Comparison of ENCODE assay signal across 8 mouse cellular contexts in genomic region chr10:128705317-128705693, GRCm38 (mm10). TPM values are rescaled to one million over a fixed set of nuclear protein-coding genes. Genes with fewer than 3 reads are reported as not detected.
DNase-seq lines count a peak whose midpoint lies in the region; ATAC-seq and TF ChIP-seq lines count a peak whose summit lies in the region.

No protein-coding gene starts in this region.

- peak overlapping the region; percentile 12 for H3K4me3 ChIP-seq in thymus, adult 2 months (ENCODE audit: control insufficient read depth, insufficient read depth, low read length)
- peak overlapping the region; percentile 80 for H3K4me3 ChIP-seq in hindbrain, embryonic 12.5 days
- H3K4me3 ChIP-seq in liver, postnatal 0 days (ENCODE audit: low read depth, low read length): peak overlapping the region; percentile 98
- peak overlapping the region; percentile 64 for H3K4me3 ChIP-seq in stomach, embryonic 14.5 days (ENCODE audit: low read depth, low read length)

- no peaks in the 10 kb centered on the region for H3K9me3 ChIP-seq in hindbrain, embryonic 12.5 days (replicated peaks)
- H3K9me3 ChIP-seq in liver, postnatal 0 days (ENCODE audit: low read length): no peaks in the 10 kb centered on the region
- H3K9me3 ChIP-seq in stomach, embryonic 14.5 days (ENCODE audit: control insufficient read depth, low read depth, low read length): no peaks in the 10 kb centered on the region

- peaks cover 8% of the 10 kb centered on the region for H3K4me1 ChIP-seq in thymus, adult 2 months (replicated peaks; ENCODE audit: control insufficient read depth, insufficient read depth, low read length)
- H3K4me1 ChIP-seq in hindbrain, embryonic 12.5 days: peaks cover 12% of the 10 kb centered on the region
- H3K4me1 ChIP-seq in liver, postnatal 0 days (ENCODE audit: insufficient read depth): peaks cover 21% of the 10 kb centered on the region
- peaks cover 12% of the 10 kb centered on the region; the same call in 1 of the 2 replicates for H3K4me1 ChIP-seq in stomach, embryonic 14.5 days (ENCODE audit: control insufficient read depth, insufficient read depth, low read length)

- peak overlapping the region; percentile 60 for H3K27ac ChIP-seq in thymus, adult 2 months (ENCODE audit: control insufficient read depth, insufficient read depth, low read length)
- H3K27ac ChIP-seq in hindbrain, embryonic 12.5 days: 0 out of 2 replicates have a peak overlapping the region, but pooled peaks have one; percentile 23
- H3K27ac ChIP-seq in liver, postnatal 0 days (ENCODE audit: low read depth): peak overlapping the region; percentile 76
- peak overlapping the region; percentile 34; the same call in 1 of the 2 replicates for H3K27ac ChIP-seq in stomach, embryonic 14.5 days (ENCODE audit: low read length)

- H3K36me3 ChIP-seq in thymus, adult 2 months (ENCODE audit: control insufficient read depth, insufficient read depth, low read length): peaks cover 20% of the 10 kb centered on the region
- peaks cover 10% of the 10 kb centered on the region for H3K36me3 ChIP-seq in hindbrain, embryonic 12.5 days
- H3K36me3 ChIP-seq in liver, postnatal 0 days (replicated peaks; ENCODE audit: insufficient read depth, low read length): peaks cover 28% of the 10 kb centered on the region
- H3K36me3 ChIP-seq in stomach, embryonic 14.5 days (ENCODE audit: control insufficient read depth, insufficient read depth, low read length): peaks cover 22% of the 10 kb centered on the region

- TF ChIP-seq CTCF in thymus, adult 2 months (IDR thresholded peaks at IDR 0.05; ENCODE audit: borderline replicate concordance, control insufficient read depth, extremely low read depth, insufficient read depth, low read length, poor library complexity): no peak
- no peak for TF ChIP-seq CTCF in liver, postnatal 0 days (IDR thresholded peaks at IDR 0.05; ENCODE audit: low read depth)

- no peak for TF ChIP-seq POLR2A in thymus, adult 2 months (IDR thresholded peaks at IDR 0.05; ENCODE audit: control insufficient read depth, extremely low read depth, insufficient read depth, low read length, poor library complexity)

- peak; percentile 30; the same call in 1 of the 2 replicates for ATAC-seq in hindbrain, embryonic 12.5 days (ENCODE audit: low FRiP score)
- peak; percentile 22 for ATAC-seq in liver, postnatal 0 days
- ATAC-seq in stomach, embryonic 14.5 days (ENCODE audit: insufficient number of reproducible peaks, insufficient read depth, low FRiP score, low read depth): no peak; the same call in 1 of the 2 replicates

- peak overlapping the region; percentile 39; the same call in 1 of the 2 replicates for H3K9ac ChIP-seq in hindbrain, embryonic 12.5 days
- H3K9ac ChIP-seq in liver, postnatal 0 days (replicated peaks): peak overlapping the region; percentile 68
- peak overlapping the region; percentile 7 for H3K9ac ChIP-seq in stomach, embryonic 14.5 days (replicated peaks; ENCODE audit: low read depth, low read length)

- WGBS in thymus, adult 2 months: 30% methylated on average over 11 of the region's 11 CpGs
- 12% methylated on average over 11 of the region's 11 CpGs for WGBS in hindbrain, embryonic 12.5 days
- WGBS in liver, postnatal 0 days (ENCODE audit: insufficient replicate concordance): 14% methylated on average over 11 of the region's 11 CpGs
- 8% methylated on average over 11 of the region's 11 CpGs for WGBS in stomach, embryonic 14.5 days

- peak; percentile 48 for DNase-seq in cerebellum, adult 9-10 months
- no peak for DNase-seq in cerebellum, adult 18-20 months
- peak; percentile 22 for DNase-seq in thymus, adult 2 months
- no peak for DNase-seq in thymus, adult 18-20 months
- no peak for DNase-seq in liver, postnatal 0 days
- DNase-seq in gastrocnemius, postnatal 4 days (ENCODE audit: low spot score in 2 of 2): no peak

- peak overlapping the region; percentile 74 for H3K4me2 ChIP-seq in hindbrain, embryonic 12.5 days (replicated peaks)
- peak overlapping the region; percentile 92 for H3K4me2 ChIP-seq in liver, postnatal 0 days (ENCODE audit: low read depth, low read length)
- peak overlapping the region; percentile 63 for H3K4me2 ChIP-seq in stomach, embryonic 14.5 days (replicated peaks; ENCODE audit: low read depth, low read length)

- no peak for TF ChIP-seq EP300 in liver, postnatal 0 days (IDR thresholded peaks at IDR 0.05; ENCODE audit: low read depth)

- no peaks in the 10 kb centered on the region for H3K27me3 ChIP-seq in thymus, adult 2 months (ENCODE audit: control insufficient read depth, insufficient read depth, low read length)
- H3K27me3 ChIP-seq in hindbrain, embryonic 12.5 days: 0 out of 2 replicates have a peak, but pooled peaks cover 2% of the 10 kb centered on the region
- H3K27me3 ChIP-seq in liver, postnatal 0 days (ENCODE audit: insufficient read depth, low read length): no peaks in the 10 kb centered on the region
- no peaks in the 10 kb centered on the region for H3K27me3 ChIP-seq in stomach, embryonic 14.5 days (ENCODE audit: control insufficient read depth, insufficient read depth, low read length)

RNA-seq across cellular contexts. Expression of gene Cdk2, which starts 0.5 kb away (rescaled TPM):
- 87.6 and 100 TPM in 2 replicates for polyA plus RNA-seq in thymus, adult 2 months (2012; rRNA removed)
- polyA plus RNA-seq in hindbrain, embryonic 12.5 days (2016; fragmentation: Nextera tagmentation; extraction: Ambion mirVana): 74.5 and 75.3 TPM in 2 replicates
- 29.8 and 34.7 TPM in 2 replicates for polyA plus RNA-seq in liver, postnatal 0 days (2015; fragmentation: Nextera tagmentation; extraction: Ambion mirVana)
- 90.3 and 92.1 TPM in 2 replicates for polyA plus RNA-seq in stomach, embryonic 14.5 days (2014; fragmentation: Nextera tagmentation; extraction: Ambion mirVana)
- total RNA-seq in gastrocnemius, postnatal 4 days (2021): 10 to 100 TPM; 38.7 to 42.8 TPM

RNA-seq across cellular contexts. Expression of gene Pmel, which starts 1.3 kb away (rescaled TPM):
- 1.0 TPM in 2 replicates for polyA plus RNA-seq in thymus, adult 2 months (2012; rRNA removed)
- 3.5 and 6.0 TPM in 2 replicates for polyA plus RNA-seq in hindbrain, embryonic 12.5 days (2016; fragmentation: Nextera tagmentation; extraction: Ambion mirVana)
- 0.46 and 0.69 TPM in 2 replicates for polyA plus RNA-seq in liver, postnatal 0 days (2015; fragmentation: Nextera tagmentation; extraction: Ambion mirVana)
- polyA plus RNA-seq in stomach, embryonic 14.5 days (2014; fragmentation: Nextera tagmentation; extraction: Ambion mirVana): 1.7 and 2.3 TPM in 2 replicates
- 1 to 10 TPM; 4.0 to 5.2 TPM for total RNA-seq in gastrocnemius, postnatal 4 days (2021)

RNA-seq across cellular contexts. Expression of gene Rab5b, which starts 9.2 kb away (rescaled TPM):
- polyA plus RNA-seq in thymus, adult 2 months (2012; rRNA removed): 73.8 and 86.1 TPM in 2 replicates
- polyA plus RNA-seq in hindbrain, embryonic 12.5 days (2016; fragmentation: Nextera tagmentation; extraction: Ambion mirVana): 96.2 and 103 TPM in 2 replicates
- 23.0 and 26.2 TPM in 2 replicates for polyA plus RNA-seq in liver, postnatal 0 days (2015; fragmentation: Nextera tagmentation; extraction: Ambion mirVana)
- 65.9 and 70.7 TPM in 2 replicates for polyA plus RNA-seq in stomach, embryonic 14.5 days (2014; fragmentation: Nextera tagmentation; extraction: Ambion mirVana)
- 10 to 100 TPM; 85.8 to 88.8 TPM for total RNA-seq in gastrocnemius, postnatal 4 days (2021)

RNA-seq across cellular contexts. Expression of gene Suox, which starts 31.4 kb away (rescaled TPM):
- polyA plus RNA-seq in thymus, adult 2 months (2012; rRNA removed): 19.1 and 21.3 TPM in 2 replicates
- 15.1 and 16.4 TPM in 2 replicates for polyA plus RNA-seq in hindbrain, embryonic 12.5 days (2016; fragmentation: Nextera tagmentation; extraction: Ambion mirVana)
- polyA plus RNA-seq in liver, postnatal 0 days (2015; fragmentation: Nextera tagmentation; extraction: Ambion mirVana): 27.7 and 27.9 TPM in 2 replicates
- 14.6 and 16.3 TPM in 2 replicates for polyA plus RNA-seq in stomach, embryonic 14.5 days (2014; fragmentation: Nextera tagmentation; extraction: Ambion mirVana)
- total RNA-seq in gastrocnemius, postnatal 4 days (2021): 10 to 100 TPM; 12.0 to 13.1 TPM

RNA-seq across cellular contexts. Expression of gene Dgka, which starts 39.4 kb away (rescaled TPM):
- polyA plus RNA-seq in thymus, adult 2 months (2012; rRNA removed): 326 and 374 TPM in 2 replicates
- polyA plus RNA-seq in hindbrain, embryonic 12.5 days (2016; fragmentation: Nextera tagmentation; extraction: Ambion mirVana): 6.9 and 7.3 TPM in 2 replicates
- 2.5 and 2.9 TPM in 2 replicates for polyA plus RNA-seq in liver, postnatal 0 days (2015; fragmentation: Nextera tagmentation; extraction: Ambion mirVana)
- 17.5 and 17.9 TPM in 2 replicates for polyA plus RNA-seq in stomach, embryonic 14.5 days (2014; fragmentation: Nextera tagmentation; extraction: Ambion mirVana)
- 1 to 10 TPM; 6.7 TPM for total RNA-seq in gastrocnemius, postnatal 4 days (2021)

Comparison
In these comparisons a context has a peak if more than half of its experiments do, and no peak if none do; other contexts are left out.
1. DNase-seq: peak in cerebellum, adult 9-10 months (single experiment) and thymus, adult 2 months (single experiment); none in cerebellum, adult 18-20 months (0 of 2), thymus, adult 18-20 months (0 of 2), liver, postnatal 0 days (single experiment) and gastrocnemius, postnatal 4 days (0 of 2).
2. H3K27ac ChIP-seq: peak in every context shown above with its lines; median percentile 76 in liver, postnatal 0 days; 60 in thymus, adult 2 months; 34 in stomach, embryonic 14.5 days; 23 in hindbrain, embryonic 12.5 days.
3. H3K4me3 ChIP-seq: peak in every context shown above with its lines; median percentile 98 in liver, postnatal 0 days; 80 in hindbrain, embryonic 12.5 days; 64 in stomach, embryonic 14.5 days; 12 in thymus, adult 2 months.
4. H3K9ac ChIP-seq: peak in every context shown above with its lines; median percentile 68 in liver, postnatal 0 days; 39 in hindbrain, embryonic 12.5 days; 7 in stomach, embryonic 14.5 days.
5. Peak in every context shown above with its lines, with median percentiles within 50 percentile points of each other: H3K4me2 ChIP-seq.